25 mouse cellular contexts compared by ENCODE assay signal in genomic region chr7:29122821-29123220, GRCm38 (mm10). TPM values are rescaled to one million over a fixed set of nuclear protein-coding genes. Genes with fewer than 3 reads are reported as not detected.
"Had no signal": no experiment of that assay in that cellular context is flagged by ENCODE, and none has a peak within 500 bp of the region (broad histone marks: within the 10 kb centered on the region; RNA-seq: fewer than 3 reads in every experiment).

No protein-coding gene starts in this region.

- H3K9me3 ChIP-seq: heart, embryonic 10.5 days; heart, embryonic 12.5 days; hindbrain, embryonic 10.5 days; hindbrain, embryonic 12.5 days; hindbrain, embryonic 15.5 days; kidney, embryonic 15.5 days; limb, embryonic 10.5 days; limb, embryonic 12.5 days had no signal

- ATAC-seq: hindbrain, postnatal 0 days had no signal

- H3K27me3 ChIP-seq: hindbrain, embryonic 12.5 days had no signal

- H3K4me2 ChIP-seq: heart, embryonic 12.5 days; hindbrain, embryonic 12.5 days; hindbrain, embryonic 15.5 days; kidney, embryonic 15.5 days; liver, embryonic 11.5 days had no signal

- DNase-seq: gastrocnemius, postnatal 14 days; heart, adult 18-20 months; heart, postnatal 10 days; heart, postnatal 4 days; kidney, adult 11 months; kidney, adult 2 months; kidney, adult 9 months; kidney, postnatal 14 days; kidney, postnatal 36 days; layer of hippocampus, adult 9-11 months; liver had no signal

- H3K4me3 ChIP-seq: heart, embryonic 10.5 days; heart, embryonic 12.5 days; hindbrain, embryonic 10.5 days; hindbrain, embryonic 12.5 days; hindbrain, embryonic 15.5 days; kidney, embryonic 15.5 days; left cerebral cortex, adult 2 months; limb, embryonic 10.5 days; limb, embryonic 12.5 days had no signal

- H3K4me1 ChIP-seq: hindbrain, embryonic 15.5 days had no signal

- H3K36me3 ChIP-seq: heart, embryonic 10.5 days; heart, embryonic 12.5 days; hindbrain, embryonic 10.5 days; hindbrain, embryonic 12.5 days; hindbrain, embryonic 15.5 days; kidney, embryonic 15.5 days; limb, embryonic 10.5 days; limb, embryonic 12.5 days had no signal

- H3K9ac ChIP-seq: heart, embryonic 12.5 days; hindbrain, embryonic 12.5 days; hindbrain, embryonic 15.5 days; kidney, embryonic 15.5 days; limb, embryonic 12.5 days had no signal

- H3K27ac ChIP-seq: heart, embryonic 10.5 days; hindbrain, embryonic 10.5 days; hindbrain, embryonic 12.5 days; hindbrain, embryonic 15.5 days; hindbrain, postnatal 0 days; kidney, embryonic 15.5 days; kidney, postnatal 0 days; left cerebral cortex, adult 2 months; limb, embryonic 10.5 days; limb, embryonic 12.5 days had no signal

RNA-seq across cellular contexts. Expression of gene Ryr1, which starts 2.2 kb away (rescaled TPM):
- total RNA-seq: granulocyte monocyte progenitor cell, adult 5-6 weeks; heart, postnatal 25 days had no signal
